Mouse (Mus musculus): ENCODE measurements around the gene Klra1. TPM values are rescaled to one million over a fixed set of nuclear protein-coding genes. Genes with fewer than 3 reads are reported as not detected.

The Klra1 gene
- polyA plus RNA-seq, 1 experiment = 0.07 TPM

GRCm38 (mm10) chr6:130337411-130337810 lies 49.3 kb downstream of the Klra1 start, which contains the start of gene Klra3:
Klra3 (minus strand) TSS chr6:130337574.
- Histone ChIP-seq H3K27me3 (ENCODE audit: control insufficient read depth, insufficient read depth, low read length) (no peaks in the 10 kb centered on the region), H3K4me3 (ENCODE audit: extremely low read depth, insufficient read depth, insufficient read length) (no peak within 1 kb of the TSS), H3K27ac (ENCODE audit: insufficient read depth, low read length) (no peak within 1 kb of the TSS), H3K36me3 (ENCODE audit: control insufficient read depth, insufficient read depth, low read length) (no peaks in the 10 kb centered on the region), H3K4me1 (ENCODE audit: control insufficient read depth, insufficient read depth, insufficient read length) (no peaks in the 10 kb centered on the region)
- TF ChIP-seq CTCF (IDR thresholded peaks at IDR 0.05; ENCODE audit: extremely low read depth, insufficient read depth, insufficient read length, insufficient replicate concordance) (no peak), POLR2A (IDR thresholded peaks at IDR 0.05; ENCODE audit: low read depth, low read length) (no peak)
- DNase-seq (ENCODE audit: low read depth in 1 of 2, low spot score in 2 of 2) = no peak
- WGBS = 74% methylated on average over 8 of the region's 8 CpGs

Other genes with a start within 250 kb of the Klra1 start
- 0.23 and 0.33 TPM in 2 replicates for gene Klra9, start 193.8 kb downstream of the Klra1 start, polyA plus RNA-seq (2012; rRNA removed)
- gene Klra7, start 153.6 kb downstream of the Klra1 start, polyA plus RNA-seq (2012; rRNA removed) = 0.47 and 0.52 TPM in 2 replicates
- not detected in 2 replicates for gene Klra10, start 104.9 kb downstream of the Klra1 start, polyA plus RNA-seq (2012; rRNA removed)
- 0.11 TPM in 1 of 2 replicates, not detected in the other for gene Klra3, start 49.3 kb downstream of the Klra1 start, polyA plus RNA-seq (2012; rRNA removed)

All from spleen, adult 2 months (tissue).